Mouse (Mus musculus): ENCODE results near the gene Muc2. TPM values are rescaled to one million over a fixed set of nuclear protein-coding genes. Genes with fewer than 3 reads are reported as not detected.

Muc2 gene
- polyA plus RNA-seq, 1 experiment from 2014 or later = 2.8 TPM

DNA sequence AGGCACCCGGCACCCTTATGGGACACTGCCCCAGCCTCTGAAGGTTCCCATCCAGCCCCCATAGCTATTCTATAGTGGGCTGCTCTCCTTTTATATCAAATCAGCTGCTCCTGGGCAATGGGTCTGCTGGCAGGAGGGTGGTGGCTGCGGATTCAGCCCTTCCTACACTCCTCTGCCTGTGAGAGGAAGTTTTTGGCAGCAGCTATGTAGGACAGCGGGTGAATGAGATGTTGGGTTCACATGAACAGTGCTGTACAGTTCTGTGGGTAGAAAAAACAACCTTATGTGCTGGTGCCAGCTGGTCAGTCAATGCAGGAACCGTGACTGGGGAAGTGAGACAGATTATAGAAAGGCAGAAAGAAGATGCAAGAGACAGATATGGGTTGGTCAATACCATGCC is 11.2 kb upstream of the Muc2 start:
- Histone ChIP-seq H3K27me3 (replicated peaks) (no peaks in the 10 kb centered on the region), H3K27ac (no peak overlapping the region), H3K9me3 (no peaks in the 10 kb centered on the region), H3K4me1 (no peaks in the 10 kb centered on the region), H3K36me3 (no peaks in the 10 kb centered on the region), H3K9ac (no peak overlapping the region), H3K4me3 (replicated peaks) (no peak overlapping the region), H3K4me2 (no peak overlapping the region)
- ATAC-seq (ENCODE audit: insufficient read depth, low FRiP score, low read depth) = no peak
- WGBS = 74% methylated on average over 4 of the region's 4 CpGs

DNA sequence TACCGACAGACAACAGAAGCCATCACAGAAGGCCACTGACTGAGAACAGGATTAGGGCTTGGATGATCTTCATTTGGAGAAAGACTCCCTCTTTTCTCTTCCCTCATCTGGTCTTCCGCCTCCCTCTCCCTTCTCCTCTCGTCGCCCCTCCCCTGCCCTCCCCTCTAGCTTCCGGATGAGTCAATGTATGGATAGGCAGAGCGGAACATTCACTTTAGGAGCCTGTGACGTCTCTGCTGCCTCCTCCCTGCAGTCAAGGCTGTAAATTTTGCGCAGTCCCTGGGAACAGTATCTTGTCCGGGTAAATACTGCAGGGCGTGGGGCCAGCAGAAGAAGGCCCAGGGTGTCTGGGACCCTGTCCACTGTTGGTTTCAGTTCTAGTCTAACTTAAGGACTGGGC is 2.8 kb upstream of the Muc2 start:
- 61% methylated on average over 10 of the region's 10 CpGs for WGBS
- no peaks in the 10 kb centered on the region for H3K36me3 ChIP-seq
- H3K9me3 ChIP-seq = no peaks in the 10 kb centered on the region
- no peaks in the 10 kb centered on the region for H3K4me1 ChIP-seq
- H3K27me3 ChIP-seq (replicated peaks) = no peaks in the 10 kb centered on the region
- H3K4me2 ChIP-seq = no peak overlapping the region
- no peak overlapping the region for H3K27ac ChIP-seq
- H3K4me3 ChIP-seq (replicated peaks) = no peak overlapping the region
- no peak for ATAC-seq (ENCODE audit: insufficient read depth, low FRiP score, low read depth)
- no peak overlapping the region for H3K9ac ChIP-seq

DNA sequence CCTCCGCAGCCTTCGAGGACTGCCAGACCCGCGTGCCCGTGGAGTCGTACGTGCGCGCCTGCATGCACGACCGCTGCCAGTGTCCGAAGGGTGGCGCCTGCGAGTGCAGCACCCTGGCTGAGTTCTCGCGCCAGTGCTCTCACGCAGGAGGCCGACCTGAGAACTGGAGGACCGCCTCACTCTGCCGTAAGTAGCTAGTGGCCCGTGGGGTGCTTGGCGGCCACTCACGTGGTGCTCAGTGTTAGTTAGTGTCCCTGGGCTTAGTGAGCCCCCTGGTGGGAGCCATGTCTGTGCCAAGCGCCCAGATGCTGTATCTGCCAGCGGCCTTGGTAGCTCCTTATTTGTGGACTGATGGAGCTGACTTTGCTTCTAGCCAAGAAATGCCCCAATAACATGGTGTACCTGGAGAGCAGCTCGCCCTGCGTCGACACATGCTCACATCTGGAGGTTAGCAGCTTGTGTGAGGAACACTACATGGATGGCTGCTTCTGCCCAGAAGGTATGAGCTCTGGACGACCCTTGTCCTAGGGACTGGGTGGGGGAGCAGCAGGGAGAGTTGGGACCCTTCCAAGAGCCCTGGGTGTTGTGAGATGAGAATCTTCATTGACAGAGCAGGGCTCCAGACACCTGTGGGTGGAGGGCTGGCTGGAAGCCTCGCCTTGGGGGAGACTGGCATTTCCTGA is 3.6 kb downstream of the Muc2 start:
- WGBS = 37% methylated on average over 30 of the region's 30 CpGs
- ATAC-seq (ENCODE audit: insufficient read depth, low FRiP score, low read depth) = no peak; the same call in 1 of the 2 replicates
- Histone ChIP-seq H3K9me3 (no peaks in the 10 kb centered on the region), H3K27ac (no peak overlapping the region), H3K27me3 (replicated peaks) (no peaks in the 10 kb centered on the region; the same call in 1 of the 2 replicates), H3K4me3 (replicated peaks) (peak overlapping the region; percentile 21; the same call in 1 of the 2 replicates), H3K4me2 (peak overlapping the region; percentile 47), H3K36me3 (no peaks in the 10 kb centered on the region), H3K4me1 (no peaks in the 10 kb centered on the region), H3K9ac (no peak overlapping the region)

DNA sequence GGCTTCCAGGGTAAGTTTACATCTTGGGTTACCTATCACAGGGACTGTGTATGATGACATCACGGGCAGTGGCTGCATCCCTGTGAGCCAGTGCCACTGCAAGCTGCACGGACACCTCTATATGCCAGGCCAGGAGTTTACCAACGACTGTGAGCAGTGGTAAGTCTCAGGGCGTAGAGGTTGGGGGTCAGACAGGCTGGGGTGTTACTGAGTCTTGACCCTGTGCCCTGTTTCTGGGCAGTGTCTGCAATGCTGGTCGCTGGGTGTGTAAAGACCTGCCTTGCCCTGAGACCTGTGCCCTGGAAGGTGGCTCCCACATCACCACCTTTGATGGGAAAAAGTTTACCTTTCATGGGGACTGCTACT is 4.1 kb downstream of the Muc2 start:
- no peak overlapping the region for H3K4me3 ChIP-seq (replicated peaks)
- no peak for ATAC-seq (ENCODE audit: insufficient read depth, low FRiP score, low read depth)
- no peaks in the 10 kb centered on the region; the same call in 1 of the 2 replicates for H3K27me3 ChIP-seq (replicated peaks)
- no peaks in the 10 kb centered on the region for H3K36me3 ChIP-seq
- 75% methylated on average over 5 of the region's 5 CpGs for WGBS
- no peak overlapping the region for H3K9ac ChIP-seq
- H3K4me2 ChIP-seq = no peak overlapping the region
- no peaks in the 10 kb centered on the region for H3K4me1 ChIP-seq
- no peaks in the 10 kb centered on the region for H3K9me3 ChIP-seq
- no peak overlapping the region for H3K27ac ChIP-seq

DNA sequence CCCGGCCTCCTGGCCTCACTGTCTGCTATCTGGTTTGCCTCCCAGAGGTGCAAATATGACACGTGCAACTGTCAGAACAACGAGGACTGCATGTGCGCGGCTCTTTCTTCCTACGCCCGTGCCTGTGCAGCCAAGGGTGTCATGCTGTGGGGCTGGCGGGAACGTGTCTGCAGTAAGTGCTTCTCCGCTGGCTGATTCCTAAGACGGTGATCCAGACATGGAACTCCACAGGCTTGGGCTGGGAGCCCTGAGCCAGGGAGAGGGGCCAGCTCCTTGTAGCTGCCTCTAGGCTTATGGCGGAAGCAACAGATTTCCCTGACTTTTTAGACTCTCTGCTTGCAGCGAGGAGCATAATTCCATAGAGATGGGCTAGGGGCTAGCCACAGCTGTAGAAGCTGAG is 6.4 kb downstream of the Muc2 start:
- no peak for ATAC-seq (ENCODE audit: insufficient read depth, low FRiP score, low read depth)
- Histone ChIP-seq H3K4me3 (replicated peaks) (no peak overlapping the region), H3K4me2 (no peak overlapping the region), H3K27me3 (replicated peaks) (no peaks in the 10 kb centered on the region; the same call in 1 of the 2 replicates), H3K9ac (no peak overlapping the region), H3K27ac (no peak overlapping the region), H3K9me3 (no peaks in the 10 kb centered on the region), H3K36me3 (no peaks in the 10 kb centered on the region), H3K4me1 (no peaks in the 10 kb centered on the region)
- WGBS = 79% methylated on average over 13 of the region's 13 CpGs

DNA sequence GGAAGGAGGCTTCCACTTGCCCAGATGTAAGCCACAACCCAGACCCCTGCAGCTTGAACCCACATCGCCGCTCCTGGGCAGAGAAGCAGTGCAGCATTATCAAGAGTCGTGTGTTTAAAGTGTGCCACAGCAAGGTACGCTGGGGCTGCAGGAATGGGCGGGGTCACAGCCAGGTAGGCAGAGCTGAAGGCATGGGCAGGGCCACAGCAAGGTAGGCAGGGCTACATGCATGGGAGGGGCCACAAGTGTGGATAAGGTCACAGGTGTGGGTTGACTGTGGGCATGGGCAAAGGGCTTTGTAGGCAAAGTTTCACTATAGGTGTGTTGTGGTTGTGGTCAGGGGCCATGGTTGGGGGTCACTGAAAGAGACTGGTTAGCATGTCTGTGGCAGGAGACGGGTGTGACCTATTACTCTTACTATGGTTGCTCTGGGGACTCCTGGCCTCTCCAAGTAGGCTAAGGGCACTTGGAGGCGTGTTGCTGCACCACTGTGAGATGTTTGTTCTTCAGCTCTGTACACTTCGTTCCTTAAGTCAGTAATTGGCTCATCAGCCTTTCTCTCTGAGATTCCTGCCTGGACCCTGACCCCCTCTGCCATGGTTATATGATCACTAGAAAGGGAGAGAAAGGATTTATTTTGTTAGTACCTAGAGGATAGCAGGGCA is 9.5 kb downstream of the Muc2 start:
- peak; percentile 73; the same call in 1 of the 2 replicates for ATAC-seq (ENCODE audit: insufficient read depth, low FRiP score, low read depth)
- Histone ChIP-seq H3K4me2 (no peak overlapping the region), H3K27ac (no peak overlapping the region), H3K4me1 (no peaks in the 10 kb centered on the region), H3K27me3 (replicated peaks) (no peaks in the 10 kb centered on the region), H3K9me3 (no peaks in the 10 kb centered on the region), H3K9ac (no peak overlapping the region), H3K36me3 (no peaks in the 10 kb centered on the region), H3K4me3 (replicated peaks) (no peak overlapping the region)
- WGBS = 68% methylated on average over 8 of the region's 8 CpGs

DNA sequence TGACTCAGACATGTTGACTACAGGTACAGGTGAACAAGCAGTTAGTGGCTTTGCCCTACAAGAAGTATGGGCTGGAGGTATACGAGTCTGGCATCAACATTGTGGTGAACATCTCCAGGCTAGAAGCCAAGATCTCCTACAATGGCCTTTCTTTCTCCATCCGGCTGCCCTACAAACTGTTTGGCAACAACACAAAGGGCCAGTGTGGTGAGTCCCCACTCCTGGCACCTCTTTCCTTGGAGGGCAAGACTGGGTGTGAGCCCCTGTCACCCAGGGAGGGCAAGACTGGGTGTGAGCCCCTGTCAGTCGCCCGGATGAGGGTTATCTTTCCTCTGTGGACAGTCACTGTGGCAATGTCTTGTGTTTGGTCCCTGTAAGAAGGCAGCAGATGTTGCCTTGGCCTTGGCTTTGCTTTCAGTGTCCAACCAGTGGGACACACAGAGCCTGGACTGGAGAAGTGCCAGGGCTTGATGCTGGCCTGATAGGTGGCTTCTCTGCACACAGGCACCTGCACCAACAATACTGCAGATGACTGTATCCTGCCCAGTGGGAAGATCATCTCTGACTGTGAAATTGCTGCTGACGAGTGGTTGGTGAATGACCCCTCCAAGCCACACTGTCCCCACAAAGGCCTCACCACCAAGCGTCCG is 57.4 kb downstream of the Muc2 start:
- no peak for ATAC-seq (ENCODE audit: insufficient read depth, low FRiP score, low read depth)
- Histone ChIP-seq H3K27me3 (replicated peaks) (no peaks in the 10 kb centered on the region), H3K9me3 (no peaks in the 10 kb centered on the region), H3K36me3 (no peaks in the 10 kb centered on the region), H3K4me3 (replicated peaks) (no peak overlapping the region), H3K9ac (no peak overlapping the region), H3K4me1 (no peaks in the 10 kb centered on the region), H3K27ac (no peak overlapping the region), H3K4me2 (no peak overlapping the region)
- WGBS = 80% methylated on average over 7 of the region's 7 CpGs

DNA sequence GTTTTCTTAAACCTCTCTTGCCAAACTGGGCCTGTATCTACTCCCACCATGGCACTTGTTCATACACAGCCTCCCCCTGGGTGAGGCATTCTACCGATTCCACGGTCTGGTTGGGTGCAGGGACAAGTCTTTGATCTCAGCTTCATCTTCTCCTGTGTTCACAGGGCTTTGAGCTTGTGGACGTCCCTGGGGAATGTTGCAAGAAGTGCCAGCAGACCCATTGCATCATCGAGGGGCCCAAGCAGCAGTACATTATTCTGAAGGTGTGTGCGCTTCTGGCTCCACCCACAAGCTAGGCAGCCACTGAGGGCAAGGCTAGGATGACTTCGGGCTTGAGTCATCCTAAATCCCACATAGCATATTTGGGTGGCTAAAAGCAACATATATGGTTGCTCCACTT is 62.4 kb downstream of the Muc2 start:
- Histone ChIP-seq H3K4me1 (no peaks in the 10 kb centered on the region), H3K9me3 (no peaks in the 10 kb centered on the region), H3K36me3 (no peaks in the 10 kb centered on the region), H3K9ac (no peak overlapping the region), H3K27ac (no peak overlapping the region), H3K4me2 (no peak overlapping the region), H3K27me3 (replicated peaks) (no peaks in the 10 kb centered on the region; the same call in 1 of the 2 replicates), H3K4me3 (replicated peaks) (no peak overlapping the region)
- ATAC-seq (ENCODE audit: insufficient read depth, low FRiP score, low read depth) = no peak
- 71% methylated on average over 6 of the region's 6 CpGs for WGBS

DNA sequence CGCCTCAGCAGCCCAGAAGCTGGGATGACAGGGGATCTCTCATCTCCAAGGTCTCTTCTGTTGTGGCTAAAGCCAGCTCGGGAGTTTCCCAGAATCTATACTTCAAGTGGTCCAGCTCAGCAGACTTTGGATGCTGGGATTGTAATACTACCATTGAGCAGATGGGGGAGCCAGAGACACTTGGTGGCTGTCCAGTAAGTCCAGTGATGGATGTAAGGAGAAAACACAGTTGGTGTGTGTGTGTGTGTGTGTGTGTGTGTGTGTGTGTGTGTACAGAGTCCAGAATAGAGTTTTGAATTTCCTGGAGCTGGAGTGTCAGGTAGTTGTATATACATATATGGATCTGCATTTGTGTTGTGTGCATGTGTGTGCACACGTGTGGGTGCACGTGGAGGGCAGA is 65.7 kb downstream of the Muc2 start:
- no peaks in the 10 kb centered on the region for H3K4me1 ChIP-seq
- no peak overlapping the region for H3K27ac ChIP-seq
- no peak overlapping the region for H3K4me2 ChIP-seq
- 38% methylated on average over 4 of the region's 4 CpGs for WGBS
- H3K36me3 ChIP-seq = no peaks in the 10 kb centered on the region
- no peaks in the 10 kb centered on the region; the same call in 1 of the 2 replicates for H3K27me3 ChIP-seq (replicated peaks)
- no peak overlapping the region for H3K9ac ChIP-seq
- H3K4me3 ChIP-seq (replicated peaks) = no peak overlapping the region
- 0 out of 2 replicates have a peak, but pooled peaks have one; percentile 39 for ATAC-seq (ENCODE audit: insufficient read depth, low FRiP score, low read depth)
- H3K9me3 ChIP-seq = no peaks in the 10 kb centered on the region

DNA sequence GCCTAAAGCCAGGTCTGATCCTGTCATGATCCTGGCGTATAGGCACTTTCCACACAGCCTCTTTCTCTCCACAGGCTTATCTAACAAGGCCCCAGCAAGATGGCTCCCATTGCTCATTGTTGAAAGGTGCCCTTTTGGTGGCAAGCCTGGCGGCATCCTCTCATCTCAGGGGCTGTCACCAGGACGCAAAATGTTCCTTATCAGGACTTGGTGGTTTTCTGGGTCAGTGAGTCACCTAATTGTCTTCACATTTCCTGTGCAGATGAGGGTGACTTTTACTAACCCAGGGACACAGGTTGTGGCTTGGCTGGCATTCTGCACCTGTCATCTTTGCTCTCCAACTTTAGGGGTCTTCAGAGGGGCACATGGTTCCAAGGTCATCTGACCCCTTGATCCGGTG is 68.2 kb downstream of the Muc2 start:
- ATAC-seq (ENCODE audit: insufficient read depth, low FRiP score, low read depth) = no peak
- H3K9ac ChIP-seq = no peak overlapping the region
- no peaks in the 10 kb centered on the region; the same call in 1 of the 2 replicates for H3K27me3 ChIP-seq (replicated peaks)
- H3K4me1 ChIP-seq = no peaks in the 10 kb centered on the region
- WGBS = 65% methylated on average over 4 of the region's 4 CpGs
- no peaks in the 10 kb centered on the region for H3K36me3 ChIP-seq
- no peak overlapping the region for H3K4me3 ChIP-seq (replicated peaks)
- H3K9me3 ChIP-seq = no peaks in the 10 kb centered on the region
- no peak overlapping the region for H3K4me2 ChIP-seq
- no peak overlapping the region for H3K27ac ChIP-seq

DNA sequence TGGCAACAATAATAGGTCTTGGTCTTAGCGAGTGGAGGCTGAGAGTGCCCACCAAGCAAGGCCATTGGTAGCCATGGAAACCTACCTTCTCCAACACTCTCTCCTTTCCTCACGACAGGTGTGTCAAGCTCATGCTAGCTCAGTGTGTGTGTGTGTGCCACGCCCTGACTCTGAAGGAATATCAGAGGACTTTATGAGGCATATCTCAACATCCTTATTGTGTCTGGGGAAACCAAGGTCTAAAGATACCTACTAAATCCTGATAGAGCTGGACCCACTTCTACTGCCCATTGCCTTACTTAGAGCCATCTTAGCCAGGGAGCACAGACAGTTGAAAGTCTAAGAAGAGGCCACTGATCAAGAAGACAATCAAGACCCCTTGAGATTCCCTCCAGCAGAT is 80.4 kb downstream of the Muc2 start:
- Histone ChIP-seq H3K27ac (no peak overlapping the region), H3K4me2 (0 out of 2 replicates have a peak overlapping the region, but pooled peaks have one; percentile 0), H3K36me3 (no peaks in the 10 kb centered on the region), H3K4me3 (replicated peaks) (no peak overlapping the region), H3K27me3 (replicated peaks) (no peaks in the 10 kb centered on the region), H3K4me1 (peaks cover 9% of the 10 kb centered on the region; the same call in 1 of the 2 replicates), H3K9ac (no peak overlapping the region), H3K9me3 (no peaks in the 10 kb centered on the region)
- no peak for ATAC-seq (ENCODE audit: insufficient read depth, low FRiP score, low read depth)
- 72% methylated on average over 3 of the region's 3 CpGs for WGBS

DNA sequence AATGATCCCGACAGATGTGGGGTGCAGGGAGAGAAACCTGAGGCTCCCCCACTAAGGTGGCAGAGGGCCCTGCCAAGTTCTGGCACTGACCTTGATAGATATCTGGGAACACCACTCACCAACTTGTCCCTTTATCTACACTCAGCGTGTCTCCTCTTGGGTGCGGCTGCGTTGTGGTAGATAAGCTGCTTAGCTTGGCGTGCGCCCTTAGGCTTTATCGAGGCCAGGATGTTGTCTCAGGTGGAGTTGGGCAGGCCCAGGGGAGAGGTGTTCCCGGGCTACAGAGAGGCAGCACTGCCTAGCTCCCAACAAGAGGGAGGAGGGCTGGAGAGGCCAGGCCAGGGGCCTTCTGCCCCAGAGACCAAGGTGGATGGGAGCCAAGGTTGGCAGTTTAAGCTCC is 80.8 kb downstream of the Muc2 start:
- Histone ChIP-seq H3K4me1 (peaks cover 9% of the 10 kb centered on the region; the same call in 1 of the 2 replicates), H3K4me3 (replicated peaks) (no peak overlapping the region), H3K27ac (peak overlapping the region; percentile 48; the same call in 1 of the 2 replicates), H3K4me2 (0 out of 2 replicates have a peak overlapping the region, but pooled peaks have one; percentile 0), H3K36me3 (no peaks in the 10 kb centered on the region), H3K9ac (no peak overlapping the region), H3K27me3 (replicated peaks) (no peaks in the 10 kb centered on the region), H3K9me3 (no peaks in the 10 kb centered on the region)
- ATAC-seq (ENCODE audit: insufficient read depth, low FRiP score, low read depth) = peak; percentile 95
- WGBS = 70% methylated on average over 8 of the region's 8 CpGs
